Comparison of ENCODE assay signal across 15 mouse cellular contexts in genomic region chr8:103853048-103853447, GRCm38 (mm10).
"Had no signal": no experiment of that assay in that cellular context is flagged by ENCODE, and none has a peak within 500 bp of the region (broad histone marks: within the 10 kb centered on the region; RNA-seq: fewer than 3 reads in every experiment).

No protein-coding gene starts in this region.

- H3K36me3 ChIP-seq: limb, embryonic 15.5 days; liver, embryonic 12.5 days; neural tube, embryonic 15.5 days had no signal

- H3K4me2 ChIP-seq: limb, embryonic 15.5 days; liver, embryonic 12.5 days; neural tube, embryonic 15.5 days had no signal

- H3K27me3 ChIP-seq: limb, embryonic 15.5 days; liver, embryonic 12.5 days; neural tube, embryonic 15.5 days had no signal

- ATAC-seq: liver, embryonic 12.5 days had no signal

- H3K4me3 ChIP-seq: limb, embryonic 15.5 days; liver, embryonic 12.5 days; myocyte; neural tube, embryonic 15.5 days had no signal

- H3K4me1 ChIP-seq: liver, embryonic 12.5 days; neural tube, embryonic 15.5 days had no signal

- H3K27ac ChIP-seq: kidney, postnatal 0 days; limb, embryonic 15.5 days; liver, embryonic 12.5 days; neural tube, embryonic 15.5 days had no signal

- DNase-seq: kidney, adult 9 months; kidney, postnatal 36 days; layer of hippocampus, adult 9-11 months; layer of hippocampus, postnatal 36 days; lung, postnatal 10 days; midbrain, embryonic 14.5 days; right cerebral cortex, adult 18-20 months; right cerebral cortex, postnatal 25 days; thymus, adult 18-20 months; thymus, postnatal 14 days had no signal

- H3K9ac ChIP-seq: limb, embryonic 15.5 days; liver, embryonic 12.5 days; neural tube, embryonic 15.5 days had no signal

- H3K9me3 ChIP-seq: limb, embryonic 15.5 days; liver, embryonic 12.5 days; neural tube, embryonic 15.5 days had no signal
